Mouse (Mus musculus) small intestine, adult 2 months (tissue): Measurements from ENCODE around the gene Mxra8.

Source experiments
- CTCF ChIP-seq: fragments of 200-500 bp; IDR thresholded peaks from 2 replicates; pipeline ENCODE4 v1.5.1; 2012; ENCODE audit warnings: low read depth, mild to moderate bottlenecking, control low read depth, inconsistent platforms, low read length, moderate library complexity, mixed read lengths; ENCODE audit not compliant: insufficient replicate concordance, insufficient read length; ENCODE audit errors: extremely low read depth
- POLR2A ChIP-seq: fragments of 200-500 bp; IDR thresholded peaks from 2 replicates; pipeline ENCODE4 v1.6.1; 2012; ENCODE audit warnings: low read depth, mild to moderate bottlenecking, control low read depth, inconsistent platforms, low read length, moderate library complexity

- TF ChIP-seq POLR2A (no peak), CTCF (no peak)
These were observed 31.6 kb upstream of the Mxra8 start for GRCm38 (mm10) chr4:155807841-155808240.
